Mouse (Mus musculus) thymus, adult 2 months (tissue): Measurements from ENCODE around the gene Pla2g4e.

Experiments used
- CTCF ChIP-seq: fragments of 200-500 bp; IDR thresholded peaks from 2 replicates; pipeline ENCODE4 v1.5.1; 2012; ENCODE audit warnings: mild to moderate bottlenecking, control low read depth, low read length, moderate library complexity, borderline replicate concordance; ENCODE audit not compliant: control insufficient read depth, poor library complexity, insufficient read depth; ENCODE audit errors: extremely low read depth
- POLR2A ChIP-seq: fragments of 200-500 bp; IDR thresholded peaks from 2 replicates; pipeline ENCODE4 v1.6.1; 2012; ENCODE audit warnings: mild to moderate bottlenecking, low read length, control low read depth, moderate library complexity; ENCODE audit not compliant: control insufficient read depth, poor library complexity, insufficient read depth; ENCODE audit errors: extremely low read depth

GRCm38 (mm10) chr2:120231642-120232041, 13.5 kb downstream of the Pla2g4e start:
- TF ChIP-seq CTCF (no peak), POLR2A (no peak)
